Mouse (Mus musculus) erythroblast, embryonic 14.5 days (primary cell): ENCODE data around the gene Cpne9. TPM values are rescaled to one million over a fixed set of nuclear protein-coding genes. Genes with fewer than 3 reads are reported as not detected.

Experiments used
- H3K27me3 ChIP-seq: 2 replicates; pipeline ENCODE4 v1.6.1; 2012; ENCODE audit warnings: inconsistent platforms; ENCODE audit not compliant: control insufficient read depth
- H3K36me3 ChIP-seq: 2 replicates; pipeline ENCODE4 v1.6.1; 2012; ENCODE audit warnings: mild to moderate bottlenecking, inconsistent platforms; ENCODE audit not compliant: control insufficient read depth
- H3K4me1 ChIP-seq: 2 replicates; pipeline ENCODE4 v1.6.1; 2012; ENCODE audit warnings: inconsistent platforms; ENCODE audit not compliant: control insufficient read depth
- H3K4me3 ChIP-seq: replicated peaks from 2 replicates; pipeline ENCODE3; 2012; ENCODE audit warnings: moderate library complexity, mild to moderate bottlenecking, inconsistent platforms
- H3K9me3 ChIP-seq: 2 replicates; pipeline ENCODE4 v1.6.1; 2012; ENCODE audit warnings: low read length, inconsistent platforms, mixed read lengths; ENCODE audit not compliant: control insufficient read depth
- GATA1 ChIP-seq: IDR thresholded peaks from 2 replicates; pipeline ENCODE4 v1.6.1; 2012; ENCODE audit warnings: low read length, inconsistent platforms, mixed read lengths
- TAL1 ChIP-seq: IDR thresholded peaks from 3 replicates; pipeline ENCODE4 v1.6.1; 2012; ENCODE audit warnings: low read length, inconsistent platforms, mixed read lengths
- polyA plus RNA-seq: library from polyadenylated mRNA; stranded (reverse); fragments of >175 nt; gene quantifications from 2 replicates; pipeline ENCODE4 v1.2.3, GENCODE M21; 2012

The Cpne9 gene
- polyA plus RNA-seq, 1 experiment: 0.02 TPM

- H3K9me3 ChIP-seq: no peaks in the 10 kb centered on the region
- no peak for TF ChIP-seq GATA1
- no peak for TF ChIP-seq TAL1
- no peaks in the 10 kb centered on the region; the same call in 1 of the 2 replicates for H3K4me1 ChIP-seq
- peaks cover 35% of the 10 kb centered on the region for H3K27me3 ChIP-seq
- H3K36me3 ChIP-seq: peaks cover 3% of the 10 kb centered on the region; the same call in 1 of the 2 replicates
- no peak overlapping the region for H3K4me3 ChIP-seq
Measured at GRCm38 (mm10) chr6:113284931-113285330, 2.8 kb downstream of the Cpne9 start.

GRCm38 (mm10) chr6:113286316-113286715 is 4.2 kb downstream of the Cpne9 start:
- Histone ChIP-seq H3K9me3 (no peaks in the 10 kb centered on the region), H3K4me1 (no peaks in the 10 kb centered on the region; the same call in 1 of the 2 replicates), H3K4me3 (no peak overlapping the region), H3K36me3 (no peaks in the 10 kb centered on the region), H3K27me3 (peaks cover 35% of the 10 kb centered on the region)
- TF ChIP-seq GATA1 (no peak), TAL1 (no peak)

GRCm38 (mm10) chr6:113287236-113287635 is 5.1 kb downstream of the Cpne9 start:
- H3K27me3 ChIP-seq: peaks cover 27% of the 10 kb centered on the region
- no peaks in the 10 kb centered on the region for H3K36me3 ChIP-seq
- H3K4me1 ChIP-seq: no peaks in the 10 kb centered on the region; the same call in 1 of the 2 replicates
- H3K9me3 ChIP-seq: no peaks in the 10 kb centered on the region
- no peak for TF ChIP-seq TAL1
- no peak for TF ChIP-seq GATA1
- no peak overlapping the region for H3K4me3 ChIP-seq

DNA sequence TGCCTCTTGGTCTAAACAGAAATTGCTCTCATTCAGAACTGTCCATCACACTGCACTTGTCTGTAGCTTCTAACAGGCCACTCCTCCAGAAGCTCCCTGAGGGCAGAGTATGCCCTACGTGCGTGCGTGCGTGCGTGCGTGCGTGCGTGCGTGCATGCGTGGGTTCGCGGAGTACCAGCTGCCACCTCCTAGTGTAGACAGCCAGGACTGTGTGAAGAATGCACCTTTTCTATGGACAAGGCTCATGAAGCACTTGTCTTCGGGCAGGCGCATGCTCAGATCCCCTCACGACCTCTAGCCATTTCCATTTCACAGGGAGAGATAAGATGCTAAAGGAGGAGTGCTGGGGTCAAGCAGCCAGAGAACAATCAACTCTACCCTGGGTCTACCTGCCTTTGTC is 7.2 kb downstream of the Cpne9 start:
- TF ChIP-seq TAL1: no peak
- no peak for TF ChIP-seq GATA1
- H3K4me3 ChIP-seq: no peak overlapping the region
- H3K4me1 ChIP-seq: no peaks in the 10 kb centered on the region
- no peaks in the 10 kb centered on the region for H3K9me3 ChIP-seq
- peaks cover 6% of the 10 kb centered on the region for H3K27me3 ChIP-seq
- H3K36me3 ChIP-seq: no peaks in the 10 kb centered on the region

DNA sequence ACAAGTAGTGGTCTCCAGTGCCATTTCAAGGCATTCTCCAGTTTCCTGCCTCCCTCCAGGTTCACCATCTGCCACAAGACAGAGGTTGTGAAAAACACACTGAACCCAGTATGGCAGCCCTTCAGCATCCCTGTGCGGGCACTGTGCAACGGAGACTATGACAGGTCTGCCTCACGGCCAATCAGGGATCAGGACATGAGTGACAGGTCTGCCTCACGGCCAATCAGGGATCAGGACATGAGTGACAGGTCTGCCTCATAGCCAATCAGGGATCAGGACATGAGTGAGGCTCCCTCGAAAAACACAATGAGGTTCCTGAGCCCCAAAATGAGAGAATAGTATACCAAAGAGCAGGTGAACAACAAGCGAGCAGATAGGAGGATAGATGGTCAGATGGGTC is 8.2 kb downstream of the Cpne9 start:
- H3K27me3 ChIP-seq: no peaks in the 10 kb centered on the region; the same call in 1 of the 2 replicates
- H3K4me3 ChIP-seq: no peak overlapping the region
- H3K4me1 ChIP-seq: no peaks in the 10 kb centered on the region
- no peaks in the 10 kb centered on the region for H3K36me3 ChIP-seq
- no peak for TF ChIP-seq GATA1
- no peak for TF ChIP-seq TAL1
- no peaks in the 10 kb centered on the region for H3K9me3 ChIP-seq

GRCm38 (mm10) chr6:113292938-113293337 is 10.8 kb downstream of the Cpne9 start:
- Histone ChIP-seq H3K4me1 (peaks cover 5% of the 10 kb centered on the region), H3K9me3 (no peaks in the 10 kb centered on the region), H3K4me3 (no peak overlapping the region), H3K27me3 (no peaks in the 10 kb centered on the region), H3K36me3 (no peaks in the 10 kb centered on the region)
- TF ChIP-seq TAL1: no peak
- no peak for TF ChIP-seq GATA1

GRCm38 (mm10) chr6:113296046-113296445 is 13.9 kb downstream of the Cpne9 start:
- Histone ChIP-seq H3K4me1 (peaks cover 5% of the 10 kb centered on the region), H3K9me3 (no peaks in the 10 kb centered on the region), H3K4me3 (no peak overlapping the region), H3K27me3 (no peaks in the 10 kb centered on the region), H3K36me3 (no peaks in the 10 kb centered on the region)
- TF ChIP-seq TAL1 (no peak), GATA1 (no peak)

DNA sequence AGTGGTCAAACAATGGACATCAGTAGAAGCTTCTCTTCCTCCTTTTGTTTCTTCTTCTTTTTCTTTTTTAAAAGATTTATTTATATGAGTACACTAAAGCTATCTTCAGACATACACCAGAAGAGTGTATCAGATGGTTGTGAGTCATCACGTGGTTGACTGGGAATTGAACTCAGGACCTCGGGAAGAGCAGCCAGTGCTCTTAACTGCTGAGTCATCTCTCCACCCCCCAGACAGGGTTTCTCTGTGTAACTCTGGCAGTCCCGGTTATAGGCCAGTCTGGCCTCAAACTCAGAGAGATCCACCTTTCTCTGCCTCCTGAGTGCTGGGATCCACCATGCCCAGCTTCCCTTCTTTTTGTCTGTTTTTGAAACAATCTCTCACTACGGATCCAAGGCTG is 14.5 kb downstream of the Cpne9 start:
- no peak overlapping the region for H3K4me3 ChIP-seq
- H3K9me3 ChIP-seq: no peaks in the 10 kb centered on the region
- H3K36me3 ChIP-seq: no peaks in the 10 kb centered on the region
- peaks cover 5% of the 10 kb centered on the region for H3K4me1 ChIP-seq
- H3K27me3 ChIP-seq: no peaks in the 10 kb centered on the region
- no peak for TF ChIP-seq TAL1

GRCm38 (mm10) chr6:113301350-113301749 is 19.2 kb downstream of the Cpne9 start:
- TF ChIP-seq GATA1 (no peak), TAL1 (no peak)
- no peak overlapping the region for H3K4me3 ChIP-seq
- H3K9me3 ChIP-seq: no peaks in the 10 kb centered on the region
- H3K27me3 ChIP-seq: peaks cover 5% of the 10 kb centered on the region
- H3K4me1 ChIP-seq: peaks cover 11% of the 10 kb centered on the region
- H3K36me3 ChIP-seq: no peaks in the 10 kb centered on the region

DNA sequence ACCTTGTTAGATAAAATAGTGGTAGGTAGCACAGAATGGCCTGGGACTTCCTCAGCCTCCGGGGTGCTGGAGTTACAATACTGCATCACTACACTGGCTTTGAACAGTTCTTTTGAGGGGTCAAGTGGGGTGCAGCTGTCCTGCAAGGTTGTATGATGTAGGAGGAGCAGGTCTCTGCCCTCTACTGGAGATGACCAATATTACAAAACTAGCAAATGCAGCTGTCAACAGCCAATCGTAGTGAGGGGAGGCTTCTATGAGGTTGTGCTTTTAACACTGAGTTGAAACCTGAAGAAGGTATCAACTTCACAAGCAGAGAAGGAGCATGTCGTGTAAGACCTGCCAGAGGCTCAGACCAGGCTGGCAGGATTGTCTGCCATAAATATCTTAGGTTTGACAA is 20.2 kb downstream of the Cpne9 start:
- Histone ChIP-seq H3K4me1 (peaks cover 9% of the 10 kb centered on the region), H3K27me3 (peaks cover 5% of the 10 kb centered on the region), H3K9me3 (no peaks in the 10 kb centered on the region), H3K4me3 (no peak overlapping the region), H3K36me3 (no peaks in the 10 kb centered on the region)
- TF ChIP-seq GATA1: no peak
- no peak for TF ChIP-seq TAL1
